Mouse (Mus musculus) frontal cortex, postnatal 14 days (tissue): Measurements from ENCODE around the gene Gm7861.
"Not testable (repeated sequence)": the region's sequence is repeated elsewhere in the genome, so short reads cannot be mapped to it uniquely, and the experiment has no call there.

Experiments
- DNase-seq, 2 experiments: peaks; one replicate each; pipeline ENCODE4 v3.0.0; 2022; ENCODE audit warnings: low spot score in 2 of 2

Gene Gm7861

GRCm38 (mm10) chr8:21594408-21594807 lies at the start of gene Gm7861:
Gene Gm7861 (minus strand): TSS chr8:21594508.
- not testable (repeated sequence) for DNase-seq

GRCm38 (mm10) chr8:21617883-21618282 lies 23.6 kb upstream of the Gm7861 start, which contains the start of gene Defa26:
Gene Defa26 (plus strand): TSS chr8:21618183.
- not testable (repeated sequence) for DNase-seq

- DNase-seq, result not testable (repeated sequence)
These were observed 11.6 kb downstream of the Gm7861 start, which contains the start of gene Defa28 for GRCm38 (mm10) chr8:21582706-21583105. Gene Defa28 (plus strand): TSS chr8:21583006.

GRCm38 (mm10) chr8:21565086-21565485 lies 29.2 kb downstream of the Gm7861 start, which contains the start of gene Defa37:
Gene Defa37 (plus strand): TSS chr8:21565386.
- not testable (repeated sequence) for DNase-seq
